9 mouse cellular contexts compared by ENCODE assay signal in the genomic region with DNA sequence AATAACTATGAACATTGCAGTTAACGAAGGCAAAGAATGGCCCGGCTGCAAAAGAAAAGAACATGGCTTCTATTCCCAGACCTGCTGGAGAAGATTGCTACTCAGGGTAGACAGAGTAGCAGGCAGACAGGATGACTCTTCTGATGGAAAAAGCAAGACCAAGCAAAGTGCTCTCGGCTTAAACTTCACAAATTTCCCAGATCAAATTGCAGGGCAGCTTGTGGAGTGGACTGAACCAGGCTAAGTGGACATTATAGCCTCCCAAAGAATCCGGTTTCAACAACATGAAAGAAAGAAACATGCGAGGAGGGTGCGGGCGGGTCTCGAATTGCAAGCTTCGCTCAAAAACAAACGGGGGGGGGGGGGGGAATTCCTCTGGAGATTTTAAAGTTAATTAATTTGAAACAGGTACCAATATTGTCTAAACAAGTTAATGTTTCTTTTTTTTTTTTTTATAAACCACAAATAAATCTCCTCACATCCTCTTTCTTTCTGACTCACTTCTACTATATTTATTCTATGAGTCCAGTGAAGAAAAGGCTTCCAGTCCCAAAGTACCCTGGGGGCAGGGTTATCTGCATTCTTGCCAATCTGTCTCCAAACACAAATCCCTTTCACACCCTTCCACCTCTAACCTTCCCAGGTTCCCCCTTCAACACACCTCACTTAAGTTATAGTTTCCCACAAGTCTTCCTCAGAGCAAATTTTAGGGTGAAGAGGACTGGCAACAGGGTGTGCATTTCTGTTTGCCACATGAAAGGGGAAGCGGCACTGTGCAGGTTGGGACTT. TPM values are rescaled to one million over a fixed set of nuclear protein-coding genes. Genes with fewer than 3 reads are reported as not detected.
A peak's percentile ranks its signal among the peaks of the same experiment; 100 is the strongest.
DNase-seq lines count a peak whose midpoint lies in the region; ATAC-seq and TF ChIP-seq lines count a peak whose summit lies in the region.
"Had no signal": no experiment of that assay in that cellular context is flagged by ENCODE, and none has a peak within 500 bp of the region (broad histone marks: within the 10 kb centered on the region; RNA-seq: fewer than 3 reads in every experiment).

No protein-coding gene starts in this region.

- 44% methylated on average over 11 of the region's 11 CpGs for WGBS in heart, embryonic 15.5 days
- 24% methylated on average over 11 of the region's 11 CpGs for WGBS in forebrain, postnatal 0 days
- WGBS in midbrain, embryonic 12.5 days: 18% methylated on average over 11 of the region's 11 CpGs

- peak overlapping the region; percentile 93; the same call in 1 of the 2 replicates for H3K4me3 ChIP-seq in heart, embryonic 15.5 days
- H3K4me3 ChIP-seq in ES-Bruce4 (ENCODE audit: low read depth, low read length): no peak overlapping the region; the same call in 1 of the 2 replicates
- H3K4me3 ChIP-seq in forebrain, postnatal 0 days (ENCODE audit: low read depth, low read length): no peak overlapping the region
- H3K4me3 ChIP-seq in midbrain, embryonic 12.5 days: peak overlapping the region; percentile 85; the same call in 1 of the 2 replicates

- ATAC-seq in heart, embryonic 15.5 days (replicated peaks; ENCODE audit: insufficient number of reproducible peaks, insufficient read depth, low FRiP score, low read depth): no peak
- no peak for ATAC-seq in forebrain, postnatal 0 days
- no peak for ATAC-seq in midbrain, embryonic 12.5 days (ENCODE audit: low FRiP score, low read depth)
- no peak for ATAC-seq in monocyte, adult 5-6 weeks (replicated peaks; ENCODE audit: insufficient number of reproducible peaks, low FRiP score, low TSS enrichment, poor library complexity, severe bottlenecking)

- H3K36me3 ChIP-seq in heart, embryonic 15.5 days: no peaks in the 10 kb centered on the region
- H3K36me3 ChIP-seq in ES-Bruce4 (ENCODE audit: control insufficient read depth, insufficient read depth, low read length, poor library complexity, severe bottlenecking): peaks cover 5% of the 10 kb centered on the region; the same call in 1 of the 2 replicates
- no peaks in the 10 kb centered on the region for H3K36me3 ChIP-seq in forebrain, postnatal 0 days (ENCODE audit: insufficient read depth)
- H3K36me3 ChIP-seq in midbrain, embryonic 12.5 days: peaks cover 3% of the 10 kb centered on the region; the same call in 1 of the 2 replicates
- H3K36me3 ChIP-seq: lung, embryonic 15.5 days had no signal

- H3K27ac ChIP-seq in heart, embryonic 15.5 days: no peak overlapping the region
- no peak overlapping the region for H3K27ac ChIP-seq in ES-Bruce4 (ENCODE audit: insufficient read depth, low read length)
- H3K27ac ChIP-seq in forebrain, postnatal 0 days (ENCODE audit: low read depth, low read length): no peak overlapping the region
- no peak overlapping the region for H3K27ac ChIP-seq in midbrain, embryonic 12.5 days (replicated peaks)
- H3K27ac ChIP-seq: lung, embryonic 15.5 days had no signal

- no peak for TF ChIP-seq EP300 in ES-Bruce4 (IDR thresholded peaks at IDR 0.05; ENCODE audit: insufficient read depth, low read depth, low read length)

- no peak overlapping the region for H3K9ac ChIP-seq in heart, embryonic 15.5 days
- H3K9ac ChIP-seq in ES-Bruce4 (ENCODE audit: low read depth, poor library complexity, severe bottlenecking): peak overlapping the region; percentile 91; the same call in 1 of the 2 replicates
- no peak overlapping the region for H3K9ac ChIP-seq in forebrain, postnatal 0 days
- H3K9ac ChIP-seq in midbrain, embryonic 12.5 days (replicated peaks): 0 out of 2 replicates have a peak overlapping the region, but pooled peaks have one; percentile 79
- H3K9ac ChIP-seq: lung, embryonic 15.5 days had no signal

- H3K9me3 ChIP-seq in heart, embryonic 15.5 days (replicated peaks): no peaks in the 10 kb centered on the region
- no peaks in the 10 kb centered on the region for H3K9me3 ChIP-seq in ES-Bruce4 (replicated peaks; ENCODE audit: control insufficient read depth, insufficient read depth, low read length, poor library complexity, severe bottlenecking)
- no peaks in the 10 kb centered on the region for H3K9me3 ChIP-seq in forebrain, postnatal 0 days (ENCODE audit: low read length)
- H3K9me3 ChIP-seq in midbrain, embryonic 12.5 days: no peaks in the 10 kb centered on the region
- H3K9me3 ChIP-seq: lung, embryonic 15.5 days had no signal

- TF ChIP-seq CTCF in ES-Bruce4 (IDR thresholded peaks at IDR 0.05; ENCODE audit: low read depth, low read length): no peak
- TF ChIP-seq CTCF in forebrain, postnatal 0 days (IDR thresholded peaks at IDR 0.05; ENCODE audit: low read depth): no peak

- peaks cover 6% of the 10 kb centered on the region; the same call in 1 of the 2 replicates for H3K27me3 ChIP-seq in heart, embryonic 15.5 days
- no peaks in the 10 kb centered on the region for H3K27me3 ChIP-seq in ES-Bruce4 (ENCODE audit: control insufficient read depth, insufficient read depth, low read length, poor library complexity, severe bottlenecking)
- no peaks in the 10 kb centered on the region for H3K27me3 ChIP-seq in forebrain, postnatal 0 days (ENCODE audit: insufficient read depth, low read length)
- H3K27me3 ChIP-seq in midbrain, embryonic 12.5 days: peaks cover 3% of the 10 kb centered on the region; the same call in 1 of the 2 replicates

- peaks cover 59% of the 10 kb centered on the region for H3K4me1 ChIP-seq in heart, embryonic 15.5 days (replicated peaks)
- peaks cover 4% of the 10 kb centered on the region for H3K4me1 ChIP-seq in ES-Bruce4 (ENCODE audit: control insufficient read depth, insufficient read depth, low read length)
- H3K4me1 ChIP-seq in forebrain, postnatal 0 days (ENCODE audit: insufficient read depth): peaks cover 23% of the 10 kb centered on the region
- peaks cover 50% of the 10 kb centered on the region for H3K4me1 ChIP-seq in midbrain, embryonic 12.5 days

- DNase-seq in heart, postnatal 10 days: no peak
- no peak for DNase-seq in forebrain, postnatal 0 days
- DNase-seq in urinary bladder, postnatal 4 days (ENCODE audit: low spot score in 2 of 2): no peak
- DNase-seq in adrenal gland, adult 2 months: no peak

- peak overlapping the region; percentile 83 for H3K4me2 ChIP-seq in heart, embryonic 15.5 days
- 0 out of 2 replicates have a peak overlapping the region, but pooled peaks have one; percentile 4 for H3K4me2 ChIP-seq in forebrain, postnatal 0 days (ENCODE audit: low read depth)
- peak overlapping the region; percentile 61 for H3K4me2 ChIP-seq in midbrain, embryonic 12.5 days (replicated peaks)

- TF ChIP-seq POLR2A in ES-Bruce4 (IDR thresholded peaks at IDR 0.05; ENCODE audit: insufficient read depth, low read length): no peak

- intact Hi-C loops in heart, postnatal 10 days (cut with DNase I): no loop called here

RNA-seq across cellular contexts. Expression of gene Arid3b, which starts 1.8 kb away (rescaled TPM):
- 5.9 and 8.5 TPM in 2 replicates for polyA plus RNA-seq in heart, embryonic 15.5 days (2015; fragmentation: Nextera tagmentation; extraction: Ambion mirVana)
- total RNA-seq in heart, postnatal 10 days (2021): 1 to 10 TPM; 4.4 to 7.0 TPM
- polyA plus RNA-seq in ES-Bruce4 (2011; ENCODE audit: insufficient read depth, insufficient read length, low read depth, missing spikeins): 87.8 and 93.0 TPM in 2 replicates
- total RNA-seq in forebrain, postnatal 0 days (2014; rRNA removed): 4.7 and 5.5 TPM in 2 replicates
- polyA plus RNA-seq in forebrain, postnatal 0 days (2015; fragmentation: Nextera tagmentation; extraction: Ambion mirVana): 3.1 and 3.8 TPM in 2 replicates
- polyA plus RNA-seq in midbrain, embryonic 12.5 days (2016; fragmentation: Nextera tagmentation; extraction: Ambion mirVana): 23.1 and 28.1 TPM in 2 replicates
- total RNA-seq in adrenal gland, adult 2 months (2021): 1 to 10 TPM; 3.4 to 5.5 TPM
- polyA plus RNA-seq in adrenal gland, adult 2 months (2012; rRNA removed): 6.9 and 8.8 TPM in 2 replicates
- 9.1 to 26.5 TPM (median 10.0 TPM) in 3 replicates for total RNA-seq in monocyte, adult 5-6 weeks (2017)

Comparison
In these comparisons a context has a peak if more than half of its experiments do, and no peak if none do; other contexts are left out.
1. H3K4me2 ChIP-seq: peak in every context shown above with its lines; median percentile 83 in heart, embryonic 15.5 days; 61 in midbrain, embryonic 12.5 days; 4 in forebrain, postnatal 0 days.
2. H3K4me3 ChIP-seq: peak in heart, embryonic 15.5 days (single experiment) and midbrain, embryonic 12.5 days (single experiment); none in ES-Bruce4 (single experiment) and forebrain, postnatal 0 days (single experiment).
3. H3K9ac ChIP-seq: peak in ES-Bruce4 (single experiment) and midbrain, embryonic 12.5 days (single experiment); none in heart, embryonic 15.5 days (single experiment) and forebrain, postnatal 0 days (single experiment).